Mouse (Mus musculus): Measurements from ENCODE around the gene Acvr1. TPM values are rescaled to one million over a fixed set of nuclear protein-coding genes. Genes with fewer than 3 reads are reported as not detected.

The Acvr1 gene
- polyA plus RNA-seq, 3 experiments from 2014 or later: 0.27 to 0.39 (median 0.32) TPM

- no peak for ATAC-seq
Observed at GRCm38 (mm10) chr2:58476956-58477715, 89.8 kb downstream of the Acvr1 start.

GRCm38 (mm10) chr2:58475578-58475977, 91.4 kb downstream of the Acvr1 start:
- no peak for ATAC-seq

GRCm38 (mm10) chr2:58470290-58470689, 96.7 kb downstream of the Acvr1 start:
- no peak for ATAC-seq

GRCm38 (mm10) chr2:58469816-58470215, 97.1 kb downstream of the Acvr1 start, which contains the start of gene Gm17409:
Gene Gm17409 (plus strand): TSS chr2:58470116.
- ATAC-seq: no peak

- no peak for ATAC-seq
Observed at GRCm38 (mm10) chr2:58458820-58459371, 108.1 kb downstream of the Acvr1 start.

GRCm38 (mm10) chr2:58457488-58457865, 109.5 kb downstream of the Acvr1 start:
- no peak for ATAC-seq

- ATAC-seq: no peak
Observed at GRCm38 (mm10) chr2:58456843-58457487, 110.0 kb downstream of the Acvr1 start.

- ATAC-seq: no peak
Observed at GRCm38 (mm10) chr2:58454095-58454865, 112.7 kb downstream of the Acvr1 start.

- no peak for ATAC-seq
Observed at GRCm38 (mm10) chr2:58447001-58447400, 120.0 kb downstream of the Acvr1 start.

- no peak for ATAC-seq
Observed at GRCm38 (mm10) chr2:58443163-58443562, 123.8 kb downstream of the Acvr1 start.

- no peak for ATAC-seq
Observed at GRCm38 (mm10) chr2:58436911-58437310, 130.0 kb downstream of the Acvr1 start.

GRCm38 (mm10) chr2:58435507-58435906, 131.4 kb downstream of the Acvr1 start:
- no peak for ATAC-seq

GRCm38 (mm10) chr2:58434438-58434837, 132.5 kb downstream of the Acvr1 start:
- no peak for ATAC-seq

- ATAC-seq: no peak
Observed at GRCm38 (mm10) chr2:58433317-58433716, 133.6 kb downstream of the Acvr1 start.

GRCm38 (mm10) chr2:58432211-58432610, 134.7 kb downstream of the Acvr1 start:
- ATAC-seq: no peak

GRCm38 (mm10) chr2:58425436-58426004, 141.4 kb downstream of the Acvr1 start:
- ATAC-seq: no peak

- peak; percentile 35 for ATAC-seq
Observed at GRCm38 (mm10) chr2:58423319-58423718, 143.6 kb downstream of the Acvr1 start.

GRCm38 (mm10) chr2:58419571-58419970, 147.4 kb downstream of the Acvr1 start:
- ATAC-seq: no peak

- no peak for ATAC-seq
Observed at GRCm38 (mm10) chr2:58418109-58418508, 148.8 kb downstream of the Acvr1 start.

GRCm38 (mm10) chr2:58417684-58418083, 149.3 kb downstream of the Acvr1 start:
- ATAC-seq: no peak

GRCm38 (mm10) chr2:58415037-58415436, 151.9 kb downstream of the Acvr1 start:
- ATAC-seq: peak; percentile 43

GRCm38 (mm10) chr2:58408926-58409634, 157.9 kb downstream of the Acvr1 start:
- no peak for ATAC-seq

Measured in inflammation-experienced regulatory T-cells, adult 6 months (primary cell).